In genomic region chr19:46530449-46530990, GRCm38 (mm10) we compare ENCODE assay signal across 8 mouse cellular contexts. TPM values are rescaled to one million over a fixed set of nuclear protein-coding genes. Genes with fewer than 3 reads are reported as not detected.
DNase-seq lines count a peak whose midpoint lies in the region; ATAC-seq and TF ChIP-seq lines count a peak whose summit lies in the region.

No protein-coding gene starts in this region.

- TF ChIP-seq CTCF in heart, adult 2 months (IDR thresholded peaks at IDR 0.05), result peak; percentile 25
- no peak for TF ChIP-seq CTCF in MEL (IDR thresholded peaks at IDR 0.05 in 2 of 3, conservative IDR thresholded peaks at IDR 0.05 in 1 of 3; ENCODE audit: control insufficient read depth in 1 of 3, insufficient read depth in 1 of 3, low read depth in 2 of 3, low read length in 3 of 3, poor library complexity in 1 of 3, severe bottlenecking in 1 of 3)

- H3K9me3 ChIP-seq in MEL (replicated peaks; ENCODE audit: insufficient read depth, low read length), result no peaks in the 10 kb centered on the region
- H3K9me3 ChIP-seq in hindbrain, embryonic 10.5 days, result no peaks in the 10 kb centered on the region
- no peaks in the 10 kb centered on the region for H3K9me3 ChIP-seq in limb, embryonic 15.5 days

- WGBS in heart, adult 2 months, result 60% methylated on average over 8 of the region's 8 CpGs
- WGBS in hindbrain, embryonic 10.5 days, result 3% methylated on average over 8 of the region's 8 CpGs
- 16% methylated on average over 8 of the region's 8 CpGs for WGBS in limb, embryonic 15.5 days

- DNase-seq in heart, adult 2 months, result no peak
- no peak for DNase-seq in heart, adult 18-20 months
- DNase-seq in MEL (ENCODE audit: low read depth, low spot score), result no peak
- peak; percentile 21 for DNase-seq in hindbrain, embryonic 10.5 days (ENCODE audit: low spot score)
- DNase-seq in frontal cortex, postnatal 36 days (ENCODE audit: low spot score in 2 of 2), result no peak
- no peak for DNase-seq in gastrocnemius, postnatal 4 days (ENCODE audit: low spot score in 2 of 2)
- DNase-seq in left cerebral cortex, postnatal 36 days (ENCODE audit: low spot score in 2 of 2), result no peak

- no peaks in the 10 kb centered on the region for H3K36me3 ChIP-seq in heart, adult 2 months (ENCODE audit: control insufficient read depth, insufficient read depth, low read length)
- peaks cover 0 to 25% of the 10 kb centered on the region in 2 experiments; a peak in 2 of 4 replicates for H3K36me3 ChIP-seq in MEL (ENCODE audit: control insufficient read depth in 1 of 2, insufficient read depth in 2 of 2, low read length in 2 of 2)
- H3K36me3 ChIP-seq in hindbrain, embryonic 10.5 days, result peaks cover 8% of the 10 kb centered on the region; the same call in 1 of the 2 replicates
- no peaks in the 10 kb centered on the region for H3K36me3 ChIP-seq in limb, embryonic 15.5 days

- peak overlapping the region; percentile 97; the same call in 1 of the 2 replicates for H3K27ac ChIP-seq in heart, adult 2 months
- peak overlapping the region; percentile 82 for H3K27ac ChIP-seq in MEL (ENCODE audit: control insufficient read depth, low read depth, low read length)
- peak overlapping the region; percentile 92 for H3K27ac ChIP-seq in hindbrain, embryonic 10.5 days
- peak overlapping the region; percentile 67 for H3K27ac ChIP-seq in limb, embryonic 15.5 days

- H3K4me2 ChIP-seq in limb, embryonic 15.5 days, result no peak overlapping the region

- no peak overlapping the region for H3K9ac ChIP-seq in heart, adult 2 months (ENCODE audit: low read depth, low read length)
- H3K9ac ChIP-seq in MEL (ENCODE audit: control insufficient read depth, low read depth, low read length, poor library complexity, severe bottlenecking), result peak overlapping the region; percentile 72
- 0 out of 2 replicates have a peak overlapping the region, but pooled peaks have one; percentile 10 for H3K9ac ChIP-seq in limb, embryonic 15.5 days

- TF ChIP-seq POLR2A in heart, adult 2 months (IDR thresholded peaks at IDR 0.05; ENCODE audit: insufficient read depth, low read depth, low read length), result no peak
- TF ChIP-seq POLR2A in MEL (IDR thresholded peaks at IDR 0.05; ENCODE audit: control insufficient read depth in 1 of 2, insufficient read depth in 1 of 2, low read depth in 1 of 2, low read length in 2 of 2, poor library complexity in 1 of 2), result no peak

- no peak for TF ChIP-seq RAD21 in MEL (IDR thresholded peaks at IDR 0.05; ENCODE audit: low read depth, low read length)

- TF ChIP-seq EP300 in heart, adult 2 months (IDR thresholded peaks at IDR 0.05; ENCODE audit: insufficient read depth, low read depth, low read length), result no peak
- no peak for TF ChIP-seq EP300 in MEL (IDR thresholded peaks at IDR 0.05; ENCODE audit: low read depth in 1 of 2, low read length in 2 of 2)

- H3K4me1 ChIP-seq in heart, adult 2 months (ENCODE audit: control insufficient read depth, insufficient read depth, low read length), result peaks cover 9% of the 10 kb centered on the region
- H3K4me1 ChIP-seq in MEL (ENCODE audit: control insufficient read depth in 1 of 2, insufficient read depth in 2 of 2, low read length in 2 of 2), result peaks cover 12 to 30% of the 10 kb centered on the region in 2 experiments
- peaks cover 99% of the 10 kb centered on the region for H3K4me1 ChIP-seq in hindbrain, embryonic 10.5 days (replicated peaks)
- H3K4me1 ChIP-seq in limb, embryonic 15.5 days, result peaks cover 68% of the 10 kb centered on the region

- H3K4me3 ChIP-seq in heart, adult 2 months, result 0 out of 2 replicates have a peak overlapping the region, but pooled peaks have one; percentile 14
- peak overlapping the region in 1 of 2 experiments; percentile 44; a peak in 1 of 4 replicates for H3K4me3 ChIP-seq in MEL (ENCODE audit: control insufficient read depth in 1 of 2, insufficient read depth in 1 of 2, low read depth in 2 of 2, low read length in 2 of 2)
- H3K4me3 ChIP-seq in hindbrain, embryonic 10.5 days, result peak overlapping the region; percentile 44
- H3K4me3 ChIP-seq in limb, embryonic 15.5 days, result no peak overlapping the region

- no peaks in the 10 kb centered on the region for H3K27me3 ChIP-seq in heart, adult 2 months (ENCODE audit: control insufficient read depth, insufficient read depth, low read length)
- H3K27me3 ChIP-seq in MEL (ENCODE audit: control insufficient read depth in 1 of 2, insufficient read depth in 2 of 2, low read length in 2 of 2), result no peaks in the 10 kb centered on the region
- no peaks in the 10 kb centered on the region for H3K27me3 ChIP-seq in hindbrain, embryonic 10.5 days (ENCODE audit: insufficient read depth, poor library complexity, severe bottlenecking)
- no peaks in the 10 kb centered on the region for H3K27me3 ChIP-seq in limb, embryonic 15.5 days

- intact Hi-C loops in heart, adult 2 months (cut with DNase I), result no loop called here
- intact Hi-C loops in left cerebral cortex, postnatal 36 days (cut with DNase I), result no loop called here

- no peaks in the 10 kb centered on the region for H3K79me2 ChIP-seq in heart, adult 2 months (replicated peaks; ENCODE audit: control insufficient read depth, insufficient read depth, low read length)
- no peaks in the 10 kb centered on the region; the same call in 1 of the 2 replicates for H3K79me2 ChIP-seq in MEL (ENCODE audit: control insufficient read depth, insufficient read depth, low read length, poor library complexity)

- no peak for ATAC-seq in limb, embryonic 15.5 days (ENCODE audit: insufficient number of reproducible peaks, low FRiP score, low TSS enrichment, low read depth)

TF ChIP-seq in MEL, 35 proteins besides CTCF, POLR2A, EP300 and RAD21:
- TF ChIP-seq MAZ (IDR thresholded peaks at IDR 0.05; ENCODE audit: low read depth, low read length) (no peak), NELFE (IDR thresholded peaks at IDR 0.05; ENCODE audit: low read depth, low read length) (no peak), USF1 (IDR thresholded peaks at IDR 0.05; ENCODE audit: low read depth, low read length) (no peak), ZC3H11A (IDR thresholded peaks at IDR 0.05; ENCODE audit: low read depth, low read length) (no peak), ETS1 (IDR thresholded peaks at IDR 0.05; ENCODE audit: low read depth, low read length) (no peak), USF2 (IDR thresholded peaks at IDR 0.05; ENCODE audit: borderline replicate concordance in 1 of 2, insufficient read depth in 1 of 2, low read depth in 1 of 2, low read length in 2 of 2) (no peak), POLR2AphosphoS2 (IDR thresholded peaks at IDR 0.05; ENCODE audit: low read length) (no peak), UBTF (IDR thresholded peaks at IDR 0.05; ENCODE audit: borderline replicate concordance, insufficient read depth, low read depth, low read length) (no peak), MXI1 (IDR thresholded peaks at IDR 0.05; ENCODE audit: low read depth, low read length) (no peak), E2F4 (IDR thresholded peaks at IDR 0.05; ENCODE audit: borderline replicate concordance, low read depth, low read length) (no peak), GATA1 (IDR thresholded peaks at IDR 0.05; ENCODE audit: low read depth, low read length) (no peak), SMC3 (IDR thresholded peaks at IDR 0.05; ENCODE audit: low read depth, low read length) (no peak), KAT2A (conservative IDR thresholded peaks at IDR 0.05; ENCODE audit: low read depth, low read length) (no peak), CHD1 (IDR thresholded peaks at IDR 0.05; ENCODE audit: low read depth, low read length) (no peak), SIN3A (IDR thresholded peaks at IDR 0.05; ENCODE audit: low read length) (no peak)

RNA-seq across cellular contexts. Expression of gene Trim8, which starts 29.0 kb away (rescaled TPM):
- 10 to 100 TPM; 39.2 to 39.8 TPM for total RNA-seq in heart, adult 2 months (2021)
- polyA plus RNA-seq in heart, adult 2 months (2012; rRNA removed), result 17.2 and 24.1 TPM in 2 replicates
- 10 to 100 TPM; 33.9 to 38.8 TPM for total RNA-seq in heart, adult 18-20 months (2021)
- total RNA-seq in MEL (2012; rRNA removed), result 19.1 and 21.2 TPM in 2 replicates
- polyA plus RNA-seq in MEL (2012; ENCODE audit: insufficient read depth in 1 of 2, insufficient read length in 2 of 2, low read depth in 1 of 2, low replicate concordance in 2 of 2, missing spikeins in 1 of 2), result 10 to 100 TPM in 1 of 2 experiments, not detected in 1; 57.2 TPM
- 26.5 and 30.0 TPM in 2 replicates for polyA plus RNA-seq in hindbrain, embryonic 10.5 days (2016; fragmentation: Nextera tagmentation; extraction: Ambion mirVana)
- 14.6 and 15.1 TPM in 2 replicates for polyA plus RNA-seq in limb, embryonic 15.5 days (2015; fragmentation: Nextera tagmentation; extraction: Ambion mirVana)
- 10 to 100 TPM; 40.4 to 41.4 TPM for total RNA-seq in gastrocnemius, postnatal 4 days (2021)
- 100 to 1,000 TPM; 109 to 114 TPM for total RNA-seq in left cerebral cortex, postnatal 36 days (2021)

RNA-seq across cellular contexts. Expression of gene Arl3, which starts 42.5 kb away (rescaled TPM):
- 10 to 100 TPM; 36.1 to 43.4 TPM for total RNA-seq in heart, adult 2 months (2021)
- polyA plus RNA-seq in heart, adult 2 months (2012; rRNA removed), result 38.3 and 57.0 TPM in 2 replicates
- total RNA-seq in heart, adult 18-20 months (2021), result 10 to 100 TPM; 34.6 to 38.1 TPM
- total RNA-seq in MEL (2012; rRNA removed), result 62.4 and 74.8 TPM in 2 replicates
- polyA plus RNA-seq in MEL (2012; ENCODE audit: insufficient read depth in 1 of 2, insufficient read length in 2 of 2, low read depth in 1 of 2, low replicate concordance in 2 of 2, missing spikeins in 1 of 2), result 100 to 1,000 TPM in 1 of 2 experiments, not detected in 1; 123 TPM
- polyA plus RNA-seq in hindbrain, embryonic 10.5 days (2016; fragmentation: Nextera tagmentation; extraction: Ambion mirVana), result 203 and 209 TPM in 2 replicates
- 127 and 138 TPM in 2 replicates for polyA plus RNA-seq in limb, embryonic 15.5 days (2015; fragmentation: Nextera tagmentation; extraction: Ambion mirVana)
- total RNA-seq in gastrocnemius, postnatal 4 days (2021), result 10 to 100 TPM; 34.8 to 37.9 TPM
- 100 to 1,000 TPM; 112 to 120 TPM for total RNA-seq in left cerebral cortex, postnatal 36 days (2021)

RNA-seq across cellular contexts. Expression of gene Sfxn2, which starts 42.6 kb away (rescaled TPM):
- total RNA-seq in heart, adult 2 months (2021), result 1 to 10 TPM; 2.4 to 3.6 TPM
- polyA plus RNA-seq in heart, adult 2 months (2012; rRNA removed), result 2.3 and 2.7 TPM in 2 replicates
- 1 to 10 TPM; 2.0 to 2.8 TPM for total RNA-seq in heart, adult 18-20 months (2021)
- total RNA-seq in MEL (2012; rRNA removed), result 16.1 and 20.3 TPM in 2 replicates
- 10 to 100 TPM; 21.2 to 36.6 TPM for polyA plus RNA-seq in MEL (2012; ENCODE audit: insufficient read depth in 1 of 2, insufficient read length in 2 of 2, low read depth in 1 of 2, low replicate concordance in 2 of 2, missing spikeins in 1 of 2)
- polyA plus RNA-seq in hindbrain, embryonic 10.5 days (2016; fragmentation: Nextera tagmentation; extraction: Ambion mirVana), result 12.9 and 17.9 TPM in 2 replicates
- polyA plus RNA-seq in limb, embryonic 15.5 days (2015; fragmentation: Nextera tagmentation; extraction: Ambion mirVana), result 22.3 and 23.5 TPM in 2 replicates
- 10 to 100 TPM in 1 of 2 experiments, 1 to 10 TPM in 1; 7.8 to 11.2 TPM for total RNA-seq in gastrocnemius, postnatal 4 days (2021)
- total RNA-seq in left cerebral cortex, postnatal 36 days (2021), result 1 to 10 TPM; 4.3 to 7.1 TPM
